Mouse (Mus musculus): ENCODE measurements at regions not wholly inside any gene's neighbourhood (a gene's known extent, or its start where the extent isn't known, plus 50 kb on each side); places are given as distances from the start of the nearest gene placed in this dataset.

DNA sequence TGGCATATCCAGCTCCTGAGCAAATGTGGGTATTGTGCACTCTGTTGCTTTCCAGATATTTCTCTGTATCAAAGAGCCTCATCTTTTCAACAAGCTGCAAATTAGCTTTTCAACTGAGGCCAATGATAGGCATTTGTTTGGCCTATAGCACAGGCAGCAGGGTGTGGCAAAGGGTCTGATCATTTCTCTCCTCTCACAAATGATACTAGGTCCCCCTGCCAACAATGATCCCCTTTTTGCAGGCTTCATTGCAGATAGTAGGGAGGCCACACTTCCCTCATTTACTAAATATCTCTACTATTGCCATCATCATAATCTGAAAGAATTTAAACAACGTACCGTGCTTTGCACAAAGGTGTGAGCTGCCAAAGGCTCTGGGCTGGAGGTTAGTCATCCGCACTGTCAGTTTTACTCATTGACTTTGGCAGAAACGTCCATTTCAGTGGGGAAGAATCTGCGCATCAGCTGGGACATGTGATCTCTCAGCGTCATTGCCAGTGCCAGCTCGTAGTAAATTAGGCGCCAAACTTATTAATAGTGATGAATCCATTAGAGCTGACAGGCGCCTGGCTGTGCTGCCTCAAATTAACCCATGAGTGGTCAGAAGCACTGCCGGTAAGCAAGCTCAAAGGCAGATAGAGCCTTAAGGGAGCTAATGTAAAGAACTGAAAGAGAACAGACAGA lies 147.4 kb upstream of the Foxq1 start:
- Histone ChIP-seq H3K27me3 (replicated peaks; ENCODE audit: control insufficient read depth, insufficient read depth, low read length) (no peaks in the 10 kb centered on the region), H3K9ac (ENCODE audit: low read depth, low read length) (no peak overlapping the region), H3K9me3 (ENCODE audit: control insufficient read depth, low read length) (no peaks in the 10 kb centered on the region), H3K4me3 (ENCODE audit: low read depth, low read length) (no peak overlapping the region), H3K4me1 (replicated peaks; ENCODE audit: control insufficient read depth, insufficient read depth, low read length) (no peaks in the 10 kb centered on the region), H3K27ac (ENCODE audit: low read depth, low read length) (no peak overlapping the region), H3K4me2 (no peak overlapping the region), H3K36me3 (ENCODE audit: control insufficient read depth, insufficient read depth, low read length) (no peaks in the 10 kb centered on the region)
- 66% methylated on average over 10 of the region's 10 CpGs for WGBS
- no peak for DNase-seq (ENCODE audit: low spot score)
- ATAC-seq (replicated peaks; ENCODE audit: low FRiP score) = no peak

DNA sequence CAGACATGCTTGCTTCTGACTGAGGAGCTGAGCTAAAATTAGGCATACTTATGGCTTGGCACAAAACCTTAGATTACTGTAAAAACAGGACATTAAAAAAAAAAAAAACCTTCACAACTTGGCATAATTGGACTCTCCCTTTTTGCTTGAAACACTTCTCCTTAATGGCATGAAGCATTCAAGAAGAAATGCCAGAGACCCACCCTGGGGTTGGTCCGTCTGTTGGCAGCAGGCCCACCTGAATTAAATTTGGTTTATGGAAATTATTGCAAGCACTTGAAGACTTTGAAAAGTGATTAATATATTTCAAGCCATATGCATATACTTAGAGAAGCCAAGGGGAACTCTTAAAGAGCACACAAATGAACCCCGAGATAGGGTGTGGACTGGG lies 146.8 kb upstream of the Foxq1 start:
- no peak for DNase-seq (ENCODE audit: low spot score)
- no peak for ATAC-seq (replicated peaks; ENCODE audit: low FRiP score)
- 74% methylated on average over 2 of the region's 2 CpGs for WGBS
- H3K36me3 ChIP-seq (ENCODE audit: control insufficient read depth, insufficient read depth, low read length) = no peaks in the 10 kb centered on the region
- H3K9ac ChIP-seq (ENCODE audit: low read depth, low read length) = no peak overlapping the region
- H3K4me3 ChIP-seq (ENCODE audit: low read depth, low read length) = no peak overlapping the region
- no peak overlapping the region for H3K4me2 ChIP-seq
- H3K4me1 ChIP-seq (replicated peaks; ENCODE audit: control insufficient read depth, insufficient read depth, low read length) = no peaks in the 10 kb centered on the region
- no peaks in the 10 kb centered on the region for H3K9me3 ChIP-seq (ENCODE audit: control insufficient read depth, low read length)
- no peaks in the 10 kb centered on the region for H3K27me3 ChIP-seq (replicated peaks; ENCODE audit: control insufficient read depth, insufficient read depth, low read length)
- no peak overlapping the region for H3K27ac ChIP-seq (ENCODE audit: low read depth, low read length)

DNA sequence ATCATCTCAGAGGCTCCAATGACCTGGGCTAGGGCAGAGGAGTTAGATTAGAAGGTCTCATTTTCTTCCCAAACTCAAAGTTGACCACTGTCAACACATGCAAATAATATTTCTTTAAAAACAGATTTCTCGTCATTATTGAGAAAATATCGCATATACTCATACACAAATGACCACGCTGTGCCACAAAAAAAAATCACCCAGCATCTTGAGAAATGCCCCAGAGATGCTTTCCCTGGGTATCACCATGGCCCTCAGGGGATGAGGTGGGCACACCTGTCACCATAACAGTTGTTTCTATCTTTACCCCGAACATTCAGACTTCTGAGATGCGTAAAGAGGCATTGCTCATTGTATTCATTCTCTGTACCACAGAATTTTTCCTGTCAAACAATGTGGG lies 134.4 kb upstream of the Foxq1 start:
- Histone ChIP-seq H3K9ac (ENCODE audit: low read depth, low read length) (no peak overlapping the region), H3K27ac (ENCODE audit: low read depth, low read length) (no peak overlapping the region), H3K9me3 (ENCODE audit: control insufficient read depth, low read length) (no peaks in the 10 kb centered on the region), H3K4me2 (no peak overlapping the region), H3K4me1 (replicated peaks; ENCODE audit: control insufficient read depth, insufficient read depth, low read length) (no peaks in the 10 kb centered on the region), H3K27me3 (replicated peaks; ENCODE audit: control insufficient read depth, insufficient read depth, low read length) (no peaks in the 10 kb centered on the region), H3K4me3 (ENCODE audit: low read depth, low read length) (no peak overlapping the region), H3K36me3 (ENCODE audit: control insufficient read depth, insufficient read depth, low read length) (no peaks in the 10 kb centered on the region)
- DNase-seq (ENCODE audit: low spot score) (no peak), ATAC-seq (replicated peaks; ENCODE audit: low FRiP score) (no peak)
- 90% methylated on average over 5 of the region's 5 CpGs for WGBS

DNA sequence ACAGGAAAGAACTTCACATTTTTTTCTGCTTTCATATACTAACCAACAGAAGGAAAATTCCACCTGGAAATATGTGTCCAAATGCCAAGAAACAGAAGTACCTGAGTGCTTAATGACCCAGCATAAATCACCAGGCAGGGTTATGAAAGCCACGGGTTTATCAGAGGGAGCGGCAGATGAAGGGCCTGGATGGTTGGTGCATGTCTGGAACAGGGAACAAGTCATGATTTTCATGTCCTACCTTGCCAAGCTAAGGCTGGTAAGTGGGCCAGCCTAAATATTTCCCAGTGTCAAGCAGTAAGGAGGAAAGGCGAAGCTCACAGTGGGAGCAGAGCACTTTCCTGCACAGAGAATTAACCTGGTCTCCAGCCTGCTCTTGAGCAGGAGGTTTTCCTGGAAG lies 132.3 kb upstream of the Foxq1 start:
- WGBS = 70% methylated on average over 3 of the region's 3 CpGs
- H3K4me3 ChIP-seq (ENCODE audit: low read depth, low read length) = no peak overlapping the region

DNA sequence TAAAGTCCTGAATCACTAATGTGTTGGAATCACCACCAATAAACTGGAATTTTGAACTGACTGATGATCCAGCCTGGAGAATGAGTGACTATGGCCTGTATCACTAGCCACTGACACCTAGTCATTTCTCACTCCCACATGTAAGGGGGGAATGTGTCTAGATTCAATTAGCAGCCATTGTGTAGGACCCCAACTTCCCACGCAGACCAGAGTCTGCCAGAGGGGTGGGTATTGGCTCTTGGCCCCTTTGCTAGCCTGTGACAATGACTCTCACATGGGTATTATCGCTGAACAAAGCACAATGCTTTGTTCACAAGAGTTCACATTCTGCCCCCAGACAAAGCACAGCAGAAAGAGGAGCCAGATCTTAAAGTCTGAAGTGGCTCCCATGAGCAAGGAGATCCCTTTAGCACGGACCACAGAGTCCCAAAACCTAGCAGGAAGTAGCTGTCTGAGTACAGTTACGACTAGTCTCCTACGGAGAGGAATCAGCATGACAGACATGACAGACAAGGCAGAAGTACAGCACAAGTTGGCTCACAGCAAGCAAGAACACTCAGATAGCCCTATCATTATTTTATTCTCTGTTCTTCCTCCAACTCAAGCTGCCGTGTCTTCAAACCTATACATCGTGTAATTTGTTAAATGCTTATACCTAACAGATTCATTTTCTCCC lies 130.0 kb upstream of the Foxq1 start:
- Histone ChIP-seq H3K27ac (ENCODE audit: low read depth, low read length) (no peak overlapping the region), H3K9ac (ENCODE audit: low read depth, low read length) (no peak overlapping the region), H3K27me3 (replicated peaks; ENCODE audit: control insufficient read depth, insufficient read depth, low read length) (no peaks in the 10 kb centered on the region), H3K4me2 (no peak overlapping the region), H3K9me3 (ENCODE audit: control insufficient read depth, low read length) (no peaks in the 10 kb centered on the region), H3K4me3 (ENCODE audit: low read depth, low read length) (no peak overlapping the region), H3K4me1 (replicated peaks; ENCODE audit: control insufficient read depth, insufficient read depth, low read length) (no peaks in the 10 kb centered on the region), H3K36me3 (ENCODE audit: control insufficient read depth, insufficient read depth, low read length) (no peaks in the 10 kb centered on the region)
- ATAC-seq (replicated peaks; ENCODE audit: low FRiP score) (no peak), DNase-seq (ENCODE audit: low spot score) (no peak)
- 56% methylated on average over 7 of the region's 7 CpGs for WGBS

More for the DNA sequence above, 132.3 kb upstream of the Foxq1 start:
- Histone ChIP-seq H3K27ac (ENCODE audit: low read depth, low read length) (no peak overlapping the region), H3K9me3 (ENCODE audit: control insufficient read depth, low read length) (no peaks in the 10 kb centered on the region), H3K9ac (ENCODE audit: low read depth, low read length) (no peak overlapping the region), H3K4me2 (no peak overlapping the region), H3K36me3 (ENCODE audit: control insufficient read depth, insufficient read depth, low read length) (no peaks in the 10 kb centered on the region), H3K27me3 (replicated peaks; ENCODE audit: control insufficient read depth, insufficient read depth, low read length) (no peaks in the 10 kb centered on the region), H3K4me1 (replicated peaks; ENCODE audit: control insufficient read depth, insufficient read depth, low read length) (no peaks in the 10 kb centered on the region)
- no peak for ATAC-seq (replicated peaks; ENCODE audit: low FRiP score)
- DNase-seq (ENCODE audit: low spot score) = no peak

DNA sequence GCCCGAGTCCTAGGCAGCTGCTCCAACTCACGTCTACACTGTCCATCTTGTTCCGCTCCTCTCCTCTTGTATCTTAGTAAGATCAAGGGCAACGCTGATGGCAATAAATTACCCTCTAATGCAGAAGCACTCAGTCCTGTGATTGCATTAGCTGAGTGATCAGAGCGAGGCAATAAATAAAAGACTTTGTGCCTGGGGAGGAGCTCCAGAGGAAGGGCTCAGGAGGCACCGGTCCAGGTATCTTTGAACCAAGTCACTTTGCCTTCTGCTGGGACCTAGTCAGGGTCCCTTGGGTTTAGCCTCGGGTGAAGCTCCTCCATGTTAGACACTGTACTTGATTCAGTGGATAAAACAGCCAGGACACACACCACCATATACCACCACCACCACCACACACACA lies 119.5 kb upstream of the Foxq1 start:
- no peaks in the 10 kb centered on the region for H3K27me3 ChIP-seq (replicated peaks; ENCODE audit: control insufficient read depth, insufficient read depth, low read length)
- H3K4me2 ChIP-seq = no peak overlapping the region
- H3K4me1 ChIP-seq (replicated peaks; ENCODE audit: control insufficient read depth, insufficient read depth, low read length) = no peaks in the 10 kb centered on the region
- ATAC-seq (replicated peaks; ENCODE audit: low FRiP score) (no peak), DNase-seq (ENCODE audit: low spot score) (no peak)
- H3K9me3 ChIP-seq (ENCODE audit: control insufficient read depth, low read length) = no peaks in the 10 kb centered on the region
- WGBS = 73% methylated on average over 7 of the region's 7 CpGs
- no peak overlapping the region for H3K9ac ChIP-seq (ENCODE audit: low read depth, low read length)
- no peaks in the 10 kb centered on the region for H3K36me3 ChIP-seq (ENCODE audit: control insufficient read depth, insufficient read depth, low read length)
- no peak overlapping the region for H3K4me3 ChIP-seq (ENCODE audit: low read depth, low read length)
- H3K27ac ChIP-seq (ENCODE audit: low read depth, low read length) = no peak overlapping the region

DNA sequence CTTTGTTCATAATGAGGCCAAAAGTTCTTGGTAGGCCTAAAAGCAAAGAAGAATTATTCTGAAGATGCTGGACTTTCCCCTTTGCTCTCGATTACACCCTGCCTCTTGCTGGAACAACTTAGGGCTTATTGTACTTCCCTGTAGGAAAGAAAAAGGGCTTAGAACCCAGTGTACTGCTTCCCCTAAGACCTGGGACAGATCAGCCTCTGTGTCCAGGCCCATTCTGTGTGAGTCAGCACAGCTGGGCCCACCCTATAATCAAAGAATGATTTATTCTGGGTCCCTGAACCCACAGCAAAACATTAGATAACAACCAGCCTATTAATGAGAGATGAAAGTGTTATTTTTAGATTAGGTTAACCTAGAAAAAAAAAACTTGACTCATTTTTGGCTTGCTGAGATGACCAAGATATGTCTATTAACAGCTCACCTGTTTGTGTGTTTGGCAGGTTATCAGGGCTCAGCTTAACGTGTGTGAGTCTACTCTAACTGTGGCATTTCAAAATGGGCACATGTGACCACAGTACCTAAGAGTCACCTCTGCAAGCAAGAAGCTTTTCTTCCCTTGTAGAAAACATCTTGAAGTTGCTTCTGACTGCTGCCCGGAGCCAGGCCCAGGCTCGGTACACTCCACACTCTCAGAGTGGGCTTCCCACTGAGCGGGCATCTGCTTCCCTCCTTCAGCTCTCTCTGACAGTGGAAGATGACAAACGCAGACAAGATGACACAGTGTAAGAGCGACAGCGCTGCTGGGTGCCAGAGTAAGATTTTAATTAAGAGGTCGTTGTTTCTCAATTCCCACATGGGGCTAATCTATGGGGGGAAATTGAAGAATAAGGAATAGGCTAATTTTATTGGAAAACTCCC lies 115.9 kb upstream of the Foxq1 start:
- H3K27ac ChIP-seq (ENCODE audit: low read depth, low read length) = no peak overlapping the region
- no peaks in the 10 kb centered on the region for H3K4me1 ChIP-seq (replicated peaks; ENCODE audit: control insufficient read depth, insufficient read depth, low read length)
- H3K36me3 ChIP-seq (ENCODE audit: control insufficient read depth, insufficient read depth, low read length) = no peaks in the 10 kb centered on the region
- H3K9ac ChIP-seq (ENCODE audit: low read depth, low read length) = no peak overlapping the region
- ATAC-seq (replicated peaks; ENCODE audit: low FRiP score) = no peak
- no peaks in the 10 kb centered on the region for H3K9me3 ChIP-seq (ENCODE audit: control insufficient read depth, low read length)
- DNase-seq (ENCODE audit: low spot score) = no peak
- H3K27me3 ChIP-seq (replicated peaks; ENCODE audit: control insufficient read depth, insufficient read depth, low read length) = no peaks in the 10 kb centered on the region
- H3K4me3 ChIP-seq (ENCODE audit: low read depth, low read length) = no peak overlapping the region
- WGBS = 72% methylated on average over 9 of the region's 9 CpGs
- H3K4me2 ChIP-seq = no peak overlapping the region

DNA sequence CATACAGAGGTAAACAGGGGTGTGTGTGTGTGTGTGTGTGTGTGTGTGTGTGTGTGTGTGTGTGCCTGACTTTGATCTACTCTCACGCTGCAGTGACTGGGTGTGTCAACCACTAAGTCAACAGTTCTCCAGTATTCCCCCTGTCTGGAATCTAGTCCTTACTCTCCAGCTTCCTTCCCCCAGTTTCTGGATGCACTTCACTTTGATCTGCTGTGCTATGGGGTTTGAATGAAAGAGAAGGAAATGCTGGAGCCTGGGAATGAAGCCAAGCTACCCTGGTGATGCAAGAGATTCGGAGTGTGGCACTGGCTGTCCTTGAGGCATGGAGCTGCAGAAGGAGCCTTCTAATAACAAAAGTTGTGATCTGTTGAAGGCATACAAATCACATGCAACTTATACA lies 97.1 kb upstream of the Foxq1 start:
- WGBS = 66% methylated on average over 2 of the region's 2 CpGs
- Histone ChIP-seq H3K36me3 (ENCODE audit: control insufficient read depth, insufficient read depth, low read length) (no peaks in the 10 kb centered on the region), H3K27me3 (replicated peaks; ENCODE audit: control insufficient read depth, insufficient read depth, low read length) (no peaks in the 10 kb centered on the region), H3K27ac (ENCODE audit: low read depth, low read length) (no peak overlapping the region), H3K4me1 (replicated peaks; ENCODE audit: control insufficient read depth, insufficient read depth, low read length) (no peaks in the 10 kb centered on the region), H3K4me3 (ENCODE audit: low read depth, low read length) (no peak overlapping the region), H3K4me2 (no peak overlapping the region), H3K9me3 (ENCODE audit: control insufficient read depth, low read length) (no peaks in the 10 kb centered on the region), H3K9ac (ENCODE audit: low read depth, low read length) (no peak overlapping the region)
- no peak for ATAC-seq (replicated peaks; ENCODE audit: low FRiP score)
- no peak for DNase-seq (ENCODE audit: low spot score)

Data from liver, embryonic 11.5 days (tissue).